Mouse (Mus musculus): ENCODE results near the gene Metrnl. TPM values are rescaled to one million over a fixed set of nuclear protein-coding genes. Genes with fewer than 3 reads are reported as not detected.

Metrnl gene
- polyA plus RNA-seq, 1 experiment = 59.7 TPM

DNA sequence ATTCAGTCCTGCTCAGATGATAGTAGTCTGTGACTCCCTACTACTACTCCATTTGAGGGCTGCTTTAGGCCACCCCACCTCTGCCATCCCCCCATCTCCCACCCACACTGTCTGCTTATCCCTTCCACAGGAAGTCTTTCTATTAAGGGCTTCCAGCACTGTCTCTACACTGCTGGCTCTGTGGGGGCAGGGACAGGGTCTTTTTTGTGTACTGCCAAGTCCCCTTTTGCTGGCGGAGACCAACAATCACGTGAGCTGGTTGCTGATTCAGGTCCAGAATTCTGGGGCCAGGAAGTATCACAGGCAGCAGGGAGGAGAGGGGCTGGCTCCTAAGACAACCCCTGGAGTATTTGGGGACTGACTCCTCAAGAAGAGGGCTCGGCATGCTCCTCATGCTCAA is 18.1 kb upstream of the Metrnl start:
- 81% methylated on average over 3 of the region's 3 CpGs for WGBS
- DNase-seq (ENCODE audit: low read depth, low spot score) = no peak

DNA sequence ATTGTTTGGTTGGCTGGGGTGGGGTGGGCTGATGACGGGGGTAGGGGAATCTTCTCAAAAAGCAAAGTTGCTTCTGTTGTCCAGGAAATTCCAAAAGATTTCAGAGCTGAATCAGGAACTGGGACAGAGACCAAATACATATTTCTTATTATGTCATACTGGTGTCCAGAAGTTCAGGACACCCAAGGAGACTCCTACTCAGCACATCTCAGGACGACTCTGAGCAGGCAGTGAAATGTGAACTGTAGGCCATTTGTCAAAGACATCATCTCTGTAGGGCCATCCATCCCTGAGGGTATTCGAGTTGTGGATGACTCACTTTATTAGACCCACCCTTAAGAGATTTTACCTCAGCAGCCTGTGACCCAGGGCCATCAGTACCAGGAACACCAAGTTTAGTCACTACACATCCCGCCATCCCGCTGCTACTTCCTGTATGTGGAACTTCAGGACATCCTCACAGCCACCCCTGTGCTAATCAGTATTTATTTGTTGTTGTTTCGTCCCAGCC is 15.8 kb upstream of the Metrnl start:
- DNase-seq (ENCODE audit: low read depth, low spot score) = no peak

GRCm38 (mm10) chr11:121686091-121686490 is 15.3 kb upstream of the Metrnl start:
- 75% methylated on average over 4 of the region's 4 CpGs for WGBS
- no peak for DNase-seq (ENCODE audit: low read depth, low spot score)

More for the DNA sequence above, 15.8 kb upstream of the Metrnl start:
- 74% methylated on average over 6 of the region's 6 CpGs for WGBS

DNA sequence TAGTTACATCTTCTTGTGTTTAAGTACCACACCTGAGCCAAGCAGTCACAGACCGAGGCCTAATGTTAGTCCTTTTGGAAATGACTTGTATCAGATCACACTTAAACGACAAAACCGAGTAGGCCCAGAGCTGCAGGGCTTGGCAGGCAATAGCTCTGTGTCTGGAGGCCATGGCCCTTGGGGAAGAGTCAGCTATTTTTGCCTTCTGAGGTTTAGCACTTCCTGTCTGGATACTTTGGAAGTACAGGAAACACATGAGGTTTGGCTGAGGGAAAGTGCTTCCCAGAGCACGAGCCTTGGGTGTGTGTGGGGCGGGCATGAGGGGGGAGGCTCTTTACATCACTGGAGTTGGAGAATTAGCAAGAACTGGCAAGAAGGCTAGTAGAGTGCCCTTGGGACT is 14.7 kb upstream of the Metrnl start:
- 76% methylated on average over 5 of the region's 5 CpGs for WGBS
- DNase-seq (ENCODE audit: low read depth, low spot score) = no peak

- DNase-seq (ENCODE audit: low read depth, low spot score) = no peak
- WGBS = 74% methylated on average over 2 of the region's 2 CpGs
Observed at GRCm38 (mm10) chr11:121688024-121688423, 13.3 kb upstream of the Metrnl start.

- no peak for DNase-seq (ENCODE audit: low read depth, low spot score)
- 90% methylated on average over 5 of the region's 5 CpGs for WGBS
Observed at GRCm38 (mm10) chr11:121695304-121696064, 5.9 kb upstream of the Metrnl start.

DNA sequence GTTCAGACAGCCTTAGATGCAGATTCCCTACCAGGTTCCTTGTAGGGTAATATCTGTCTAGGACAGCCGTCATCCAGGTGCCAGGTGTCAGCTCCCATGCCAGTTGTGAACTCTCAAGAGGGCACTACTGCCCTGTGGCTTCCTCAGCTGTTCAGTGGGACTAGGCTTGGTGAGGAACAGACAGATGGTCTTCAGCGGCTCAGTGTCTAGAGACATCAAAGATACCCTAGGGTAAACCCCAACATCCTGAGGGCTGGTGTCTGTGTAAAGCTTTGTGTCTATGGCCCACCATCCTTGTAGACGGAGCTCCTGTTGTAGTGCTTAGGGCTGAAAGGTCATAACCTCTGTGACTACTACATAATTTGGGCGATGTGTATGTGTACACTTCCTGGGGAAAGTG is 4.1 kb upstream of the Metrnl start:
- no peak for DNase-seq (ENCODE audit: low read depth, low spot score)

DNA sequence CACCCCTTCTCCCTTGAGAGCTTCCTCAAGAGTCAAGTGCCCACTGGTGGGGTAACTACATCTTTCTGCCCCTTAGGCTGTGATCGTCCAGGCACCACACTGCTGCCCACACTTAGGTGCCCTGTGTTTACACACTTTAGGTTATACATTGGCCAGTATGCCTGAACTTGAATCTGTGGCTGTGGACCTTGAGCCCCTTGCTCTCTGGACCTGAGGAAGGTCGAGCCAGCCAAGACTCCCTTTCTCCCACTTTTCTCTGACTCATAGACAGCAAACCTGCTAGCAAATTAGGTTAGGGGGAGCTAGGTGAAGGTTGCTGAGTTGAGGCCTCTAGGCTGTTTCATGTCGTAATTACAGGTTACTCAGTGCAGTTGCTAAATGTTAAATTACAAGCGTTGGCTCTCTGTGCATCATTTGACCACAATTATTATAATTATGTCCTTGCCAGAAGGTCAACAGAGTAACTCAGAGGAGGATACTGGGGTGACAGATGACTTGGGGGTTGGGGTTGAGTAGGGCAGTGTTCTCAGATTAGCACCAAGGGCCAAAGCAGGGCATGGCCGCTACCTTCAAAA is 2.9 kb upstream of the Metrnl start:
- WGBS = 68% methylated on average over 5 of the region's 5 CpGs
- DNase-seq (ENCODE audit: low read depth, low spot score) = no peak

More for the DNA sequence above, 4.1 kb upstream of the Metrnl start:
- 81% methylated on average over 4 of the region's 4 CpGs for WGBS

DNA sequence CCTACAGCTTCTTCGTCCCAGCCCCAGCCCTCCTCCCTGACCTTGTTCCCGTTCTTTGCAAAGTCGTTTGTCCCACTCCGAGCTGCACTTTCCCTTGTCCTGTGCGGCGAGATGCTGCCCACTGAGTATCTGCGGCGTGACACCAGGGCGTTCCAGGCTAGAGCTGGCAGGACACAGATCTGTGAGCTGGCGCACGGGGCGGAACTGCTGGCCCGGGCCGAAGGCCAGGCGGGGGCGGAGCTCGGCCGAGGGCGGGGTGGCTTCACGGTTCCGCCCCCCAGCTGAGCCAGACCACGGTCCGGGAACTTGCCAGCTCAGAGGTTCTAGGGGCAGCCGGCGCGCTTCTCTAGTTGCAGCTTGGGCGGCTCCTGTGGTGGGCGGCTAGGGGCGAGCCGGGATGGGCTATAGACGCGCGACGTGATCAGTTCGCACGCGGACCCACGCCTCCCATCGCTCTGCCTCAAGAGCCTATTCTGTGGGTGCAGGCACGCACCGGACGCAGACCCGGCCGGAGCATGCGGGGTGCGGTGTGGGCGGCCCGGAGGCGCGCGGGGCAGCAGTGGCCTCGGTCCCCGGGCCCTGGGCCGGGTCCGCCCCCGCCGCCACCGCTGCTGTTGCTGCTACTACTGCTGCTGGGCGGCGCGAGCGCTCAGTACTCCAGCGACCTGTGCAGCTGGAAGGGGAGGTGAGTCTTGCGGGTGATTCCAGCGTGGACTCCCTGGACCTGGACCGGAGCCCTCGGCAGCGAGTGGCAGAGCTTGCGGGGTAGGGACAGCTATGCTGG is 959 bp downstream of the Metrnl start:
- no peak for DNase-seq (ENCODE audit: low read depth, low spot score)
- under 1% methylated on average over 68 of the region's 69 CpGs for WGBS

- no peak for DNase-seq (ENCODE audit: low read depth, low spot score)
- under 1% methylated on average over 40 of the region's 40 CpGs for WGBS
Observed at GRCm38 (mm10) chr11:121702895-121703618, 1.7 kb downstream of the Metrnl start.

GRCm38 (mm10) chr11:121703619-121704215 is 2.4 kb downstream of the Metrnl start:
- 13% methylated on average over 16 of the region's 16 CpGs for WGBS
- no peak for DNase-seq (ENCODE audit: low read depth, low spot score)

- DNase-seq (ENCODE audit: low read depth, low spot score) = no peak
- 17% methylated on average over 7 of the region's 7 CpGs for WGBS
Observed at GRCm38 (mm10) chr11:121706521-121707005, 5.2 kb downstream of the Metrnl start.

DNA sequence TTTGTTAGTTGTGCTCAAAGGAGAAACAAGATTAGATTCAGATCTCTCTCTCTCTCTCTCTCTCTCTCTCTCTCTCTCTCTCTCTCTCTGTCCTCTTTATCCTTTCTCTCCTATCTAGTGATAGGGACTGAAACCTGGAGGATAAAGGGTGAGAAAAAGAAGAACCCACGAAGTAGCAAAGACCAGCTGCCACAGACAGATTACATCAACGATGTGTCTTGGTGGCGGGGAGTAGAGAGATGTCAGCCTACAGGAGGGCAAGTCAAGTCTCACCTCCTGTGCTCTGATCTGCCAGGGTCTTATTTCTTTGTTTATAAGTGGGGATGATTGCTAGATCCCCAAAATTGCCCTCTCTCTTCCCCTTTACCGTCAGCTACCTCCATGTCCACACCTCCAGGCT is 7.9 kb downstream of the Metrnl start:
- 72% methylated on average over 4 of the region's 4 CpGs for WGBS
- no peak for DNase-seq (ENCODE audit: low read depth, low spot score)

DNA sequence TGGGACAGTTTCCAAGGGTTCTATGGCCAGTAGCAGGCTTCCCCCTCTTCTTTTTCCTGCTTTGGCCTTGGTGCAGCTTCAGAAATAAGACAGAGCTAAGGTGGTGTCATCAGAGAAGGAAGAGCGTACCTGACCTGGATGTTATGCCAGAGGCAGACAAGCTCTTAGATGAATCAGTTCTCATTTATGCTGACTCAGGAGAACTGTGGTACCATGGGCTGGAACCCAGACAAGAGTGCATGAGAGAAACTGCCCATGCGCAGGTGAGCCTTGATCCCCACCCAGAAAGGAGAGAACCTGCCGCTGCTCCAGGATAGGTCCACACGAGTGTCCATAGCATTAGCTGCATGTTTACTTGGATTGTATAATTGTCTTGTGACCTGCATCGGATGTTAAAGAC is 8.9 kb downstream of the Metrnl start:
- no peak for DNase-seq (ENCODE audit: low read depth, low spot score)
- 87% methylated on average over 5 of the region's 5 CpGs for WGBS

GRCm38 (mm10) chr11:121712987-121713386 is 11.6 kb downstream of the Metrnl start:
- 31% methylated on average over 6 of the region's 6 CpGs for WGBS
- no peak for DNase-seq (ENCODE audit: low read depth, low spot score)

DNA sequence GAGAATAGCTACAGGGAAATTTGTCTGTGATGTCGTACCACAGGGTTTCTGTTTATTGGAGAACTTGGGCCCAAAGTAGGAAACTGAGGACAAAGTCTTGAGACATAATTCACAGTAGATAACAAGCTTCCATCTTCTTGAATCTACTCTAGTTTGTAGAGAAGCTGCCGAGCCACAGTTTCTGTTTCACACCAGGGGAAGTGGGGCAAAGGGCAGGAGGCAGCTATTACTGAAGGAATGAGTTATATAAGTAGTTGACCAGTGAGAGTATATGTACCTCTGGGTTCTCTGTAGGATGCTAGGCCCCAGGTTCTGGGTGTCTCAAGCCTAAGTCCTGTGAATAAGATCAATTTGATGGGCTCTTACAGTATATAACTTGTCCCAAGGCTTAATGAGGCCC is 12.2 kb downstream of the Metrnl start:
- no peak for DNase-seq (ENCODE audit: low read depth, low spot score)

GRCm38 (mm10) chr11:121714745-121715485 is 13.6 kb downstream of the Metrnl start:
- WGBS = 75% methylated on average over 2 of the region's 2 CpGs
- no peak for DNase-seq (ENCODE audit: low read depth, low spot score)

More for the DNA sequence above, 12.2 kb downstream of the Metrnl start:
- 32% methylated on average over 2 of the region's 2 CpGs for WGBS

GRCm38 (mm10) chr11:121717724-121718123 is 16.4 kb downstream of the Metrnl start:
- no peak for DNase-seq (ENCODE audit: low read depth, low spot score)
- 12% methylated on average over 6 of the region's 6 CpGs for WGBS

- 59% methylated on average over 3 of the region's 3 CpGs for WGBS
- DNase-seq (ENCODE audit: low read depth, low spot score) = no peak
Observed at GRCm38 (mm10) chr11:121720752-121721151, 19.4 kb downstream of the Metrnl start.

Measured in large intestine, adult 2 months (tissue).